Mouse (Mus musculus) thymus, adult 2 months (tissue): ENCODE measurements around the gene Rgs6.

Source experiments
- CTCF ChIP-seq: fragments of 200-500 bp; IDR thresholded peaks from 2 replicates; pipeline ENCODE4 v1.5.1; 2012; ENCODE audit warnings: mild to moderate bottlenecking, control low read depth, low read length, moderate library complexity, borderline replicate concordance; ENCODE audit not compliant: control insufficient read depth, poor library complexity, insufficient read depth; ENCODE audit errors: extremely low read depth
- POLR2A ChIP-seq: fragments of 200-500 bp; IDR thresholded peaks from 2 replicates; pipeline ENCODE4 v1.6.1; 2012; ENCODE audit warnings: mild to moderate bottlenecking, low read length, control low read depth, moderate library complexity; ENCODE audit not compliant: control insufficient read depth, poor library complexity, insufficient read depth; ENCODE audit errors: extremely low read depth

- TF ChIP-seq POLR2A (no peak), CTCF (no peak)
Measured at GRCm38 (mm10) chr12:83037798-83038560, 449.9 kb downstream of the Rgs6 start.
